Mouse (Mus musculus): ENCODE data around the gene Hist2h2ab. TPM values are rescaled to one million over a fixed set of nuclear protein-coding genes. Genes with fewer than 3 reads are reported as not detected.

The Hist2h2ab gene
- total RNA-seq (2014; rRNA removed) (8.9 TPM in 2 replicates), polyA plus RNA-seq (2012; rRNA removed) (0.81 TPM in 1 of 2 replicates, not detected in the other)

- peak within 1 kb of the TSS; percentile 85 for H3K4me3 ChIP-seq (ENCODE audit: insufficient read depth, low read depth, low read length)
- peaks cover 13% of the 10 kb centered on the region for H3K4me1 ChIP-seq (ENCODE audit: control insufficient read depth, insufficient read depth, low read length)
- no peaks in the 10 kb centered on the region for H3K27me3 ChIP-seq (ENCODE audit: control insufficient read depth, insufficient read depth, low read length)
- no peak for TF ChIP-seq CTCF (IDR thresholded peaks at IDR 0.05; ENCODE audit: low read depth, low read length)
- TF ChIP-seq POLR2A (IDR thresholded peaks at IDR 0.05; ENCODE audit: extremely low read depth, insufficient read depth, low read length): peak; percentile 53; the same call in 1 of the 2 replicates
- H3K9ac ChIP-seq (ENCODE audit: low read depth, low read length): peak within 1 kb of the TSS; percentile 94
- H3K27ac ChIP-seq (replicated peaks; ENCODE audit: insufficient read depth, low read depth, low read length): peak within 1 kb of the TSS; percentile 97
- DNase-seq (ENCODE audit: extremely low read depth, low read depth, low spot score): peak; percentile 94
- no peaks in the 10 kb centered on the region for H3K79me2 ChIP-seq (ENCODE audit: control insufficient read depth, insufficient read depth, low read length)
- WGBS: under 1% methylated on average over 37 of the region's 37 CpGs
- H3K36me3 ChIP-seq (ENCODE audit: control insufficient read depth, insufficient read depth, low read length): no peaks in the 10 kb centered on the region
These were observed at the start of gene Hist2h2ab, which contains the start of gene Bola1 for GRCm38 (mm10) chr3:96219661-96220130. Gene Hist2h2ab (plus strand): TSS chr3:96219865. Gene Bola1 (minus strand): TSS chr3:96219709.

GRCm38 (mm10) chr3:96170276-96170675 is 49.4 kb upstream of the Hist2h2ab start:
- Histone ChIP-seq H3K27ac (replicated peaks; ENCODE audit: insufficient read depth, low read depth, low read length) (no peak overlapping the region), H3K9ac (ENCODE audit: low read depth, low read length) (no peak overlapping the region), H3K27me3 (ENCODE audit: control insufficient read depth, insufficient read depth, low read length) (no peaks in the 10 kb centered on the region), H3K79me2 (ENCODE audit: control insufficient read depth, insufficient read depth, low read length) (peaks cover 9% of the 10 kb centered on the region; the same call in 1 of the 2 replicates), H3K4me1 (ENCODE audit: control insufficient read depth, insufficient read depth, low read length) (peaks cover 12% of the 10 kb centered on the region), H3K4me3 (ENCODE audit: insufficient read depth, low read depth, low read length) (no peak overlapping the region), H3K36me3 (ENCODE audit: control insufficient read depth, insufficient read depth, low read length) (peaks cover 5% of the 10 kb centered on the region; the same call in 1 of the 2 replicates)
- DNase-seq (ENCODE audit: extremely low read depth, low read depth, low spot score): no peak
- WGBS: 88% methylated on average over 4 of the region's 4 CpGs
- TF ChIP-seq POLR2A (IDR thresholded peaks at IDR 0.05; ENCODE audit: extremely low read depth, insufficient read depth, low read length) (no peak), CTCF (IDR thresholded peaks at IDR 0.05; ENCODE audit: low read depth, low read length) (no peak)

DNA sequence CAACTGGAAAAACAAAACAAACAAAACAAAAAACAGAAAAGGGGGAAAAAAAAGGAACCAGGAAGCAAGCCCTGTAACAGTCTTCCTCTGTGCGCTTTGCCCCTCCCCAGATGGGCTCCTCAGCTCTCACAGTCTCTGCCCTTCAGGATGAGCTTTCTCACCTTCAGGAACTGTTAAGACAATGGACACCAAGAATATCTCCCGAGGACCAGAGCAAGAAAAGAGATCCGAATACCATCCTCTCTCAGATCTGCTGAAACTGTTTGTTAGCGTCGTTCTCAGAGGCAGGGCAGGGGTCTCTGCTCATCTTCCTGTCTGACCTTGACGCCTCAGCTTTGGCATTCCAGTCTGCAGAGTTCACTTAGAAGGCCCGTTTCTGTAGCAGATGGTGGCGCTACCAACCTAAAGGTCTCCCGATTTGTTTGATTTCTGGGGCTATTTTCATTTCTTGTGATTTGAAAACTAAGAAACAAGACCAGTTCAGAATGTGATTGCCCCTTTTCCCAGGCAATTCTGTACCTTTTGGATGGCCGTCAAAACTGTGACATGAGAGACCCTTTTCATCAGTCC is 48.6 kb upstream of the Hist2h2ab start:
- DNase-seq (ENCODE audit: extremely low read depth, low read depth, low spot score): peak; percentile 9
- Histone ChIP-seq H3K27ac (replicated peaks; ENCODE audit: insufficient read depth, low read depth, low read length) (0 out of 2 replicates have a peak overlapping the region, but pooled peaks have one; percentile 1), H3K9ac (ENCODE audit: low read depth, low read length) (peak overlapping the region; percentile 29; the same call in 1 of the 2 replicates), H3K4me1 (ENCODE audit: control insufficient read depth, insufficient read depth, low read length) (peaks cover 12% of the 10 kb centered on the region), H3K27me3 (ENCODE audit: control insufficient read depth, insufficient read depth, low read length) (no peaks in the 10 kb centered on the region), H3K36me3 (ENCODE audit: control insufficient read depth, insufficient read depth, low read length) (peaks cover 7% of the 10 kb centered on the region), H3K4me3 (ENCODE audit: insufficient read depth, low read depth, low read length) (peak overlapping the region; percentile 87; the same call in 1 of the 2 replicates), H3K79me2 (ENCODE audit: control insufficient read depth, insufficient read depth, low read length) (peaks cover 9% of the 10 kb centered on the region; the same call in 1 of the 2 replicates)
- TF ChIP-seq POLR2A (IDR thresholded peaks at IDR 0.05; ENCODE audit: extremely low read depth, insufficient read depth, low read length) (no peak), CTCF (IDR thresholded peaks at IDR 0.05; ENCODE audit: low read depth, low read length) (no peak)
- 50% methylated on average over 10 of the region's 10 CpGs for WGBS

DNA sequence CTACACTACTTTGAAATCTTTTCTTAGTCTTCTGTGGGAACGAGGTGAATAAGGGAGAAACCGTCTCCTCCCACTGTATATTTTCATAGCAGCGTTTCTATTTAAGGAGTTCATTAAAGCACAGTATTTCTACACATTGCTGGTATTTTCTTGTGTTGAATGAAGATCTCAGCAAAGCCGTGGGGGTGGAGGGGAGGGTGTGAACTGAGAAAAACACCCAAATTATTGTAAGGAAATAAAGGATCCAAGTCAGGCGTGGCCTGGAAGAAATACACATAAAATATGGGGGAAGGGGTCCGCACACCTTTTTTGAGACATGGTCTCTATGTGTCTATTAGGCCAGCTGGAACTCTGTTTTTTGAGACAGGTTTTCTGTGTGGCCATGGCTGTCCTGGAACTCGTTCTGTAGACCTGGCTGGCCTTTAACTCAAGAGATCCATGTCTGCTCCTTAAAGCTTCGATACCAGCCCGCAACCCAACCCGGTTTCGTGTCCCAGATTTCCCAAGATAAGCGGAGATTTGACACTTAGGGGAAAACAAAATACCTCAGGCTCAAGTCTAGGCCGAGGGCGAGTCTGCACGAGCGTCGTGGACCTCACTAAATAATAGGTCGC is 48.0 kb upstream of the Hist2h2ab start:
- WGBS: 11% methylated on average over 18 of the region's 18 CpGs
- peak overlapping the region; percentile 98 for H3K27ac ChIP-seq (replicated peaks; ENCODE audit: insufficient read depth, low read depth, low read length)
- TF ChIP-seq POLR2A (IDR thresholded peaks at IDR 0.05; ENCODE audit: extremely low read depth, insufficient read depth, low read length) (no peak), CTCF (IDR thresholded peaks at IDR 0.05; ENCODE audit: low read depth, low read length) (no peak)
- H3K36me3 ChIP-seq (ENCODE audit: control insufficient read depth, insufficient read depth, low read length): peaks cover 11% of the 10 kb centered on the region
- H3K79me2 ChIP-seq (ENCODE audit: control insufficient read depth, insufficient read depth, low read length): peaks cover 9% of the 10 kb centered on the region; the same call in 1 of the 2 replicates
- peaks cover 12% of the 10 kb centered on the region for H3K4me1 ChIP-seq (ENCODE audit: control insufficient read depth, insufficient read depth, low read length)
- peak overlapping the region; percentile 92 for H3K9ac ChIP-seq (ENCODE audit: low read depth, low read length)
- H3K27me3 ChIP-seq (ENCODE audit: control insufficient read depth, insufficient read depth, low read length): no peaks in the 10 kb centered on the region
- no peak for DNase-seq (ENCODE audit: extremely low read depth, low read depth, low spot score)
- peak overlapping the region; percentile 87 for H3K4me3 ChIP-seq (ENCODE audit: insufficient read depth, low read depth, low read length)

DNA sequence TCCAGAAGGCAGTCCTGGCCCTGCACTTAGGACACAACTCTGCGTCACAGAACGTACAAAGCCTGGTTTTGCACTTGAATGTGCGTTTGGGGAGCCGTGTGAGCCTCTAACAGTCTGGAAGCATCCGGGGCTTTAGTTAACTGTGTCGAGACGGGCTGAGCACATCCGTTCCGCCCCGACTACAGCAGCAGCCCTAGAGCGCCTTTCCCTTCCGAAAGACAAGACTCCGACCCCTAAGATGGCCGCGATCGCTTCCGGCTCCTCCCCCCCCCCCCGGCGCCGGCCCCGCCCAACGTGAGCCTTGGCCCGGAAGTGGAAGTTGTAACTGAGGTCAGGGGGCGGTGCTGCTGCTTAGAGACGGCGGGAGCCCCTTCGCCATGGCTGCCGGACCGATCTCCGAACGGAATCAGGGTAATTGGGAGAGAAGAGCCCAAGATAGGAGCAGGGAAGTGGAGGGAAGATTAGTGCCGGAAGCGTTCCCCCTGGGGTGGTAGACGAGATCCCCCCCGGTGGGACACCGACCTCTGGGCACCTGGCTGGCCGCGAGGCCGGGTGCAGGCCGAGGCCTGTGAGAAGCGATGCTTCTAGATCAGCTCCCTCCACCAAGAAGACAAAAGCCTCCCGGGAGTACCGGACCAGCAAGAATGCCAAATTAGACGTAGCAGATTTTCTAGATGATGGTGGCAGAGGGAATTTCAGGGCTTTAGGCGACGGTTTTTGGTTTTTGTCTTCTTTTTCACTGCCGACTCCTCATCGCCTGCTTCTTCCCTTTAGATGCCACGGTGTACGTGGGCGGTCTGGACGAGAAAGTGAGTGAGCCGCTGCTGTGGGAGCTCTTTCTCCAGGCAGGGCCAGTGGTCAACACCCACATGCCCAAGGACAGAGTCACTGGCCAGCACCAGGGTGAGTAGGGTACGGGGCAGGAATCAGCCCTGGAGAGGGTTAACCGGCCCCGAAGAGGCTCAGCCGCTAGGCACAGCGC is 47.2 kb upstream of the Hist2h2ab start, which contains the start of gene Sf3b4:
Gene Sf3b4, plus strand, starts transcription at position 136 of the 982 bp plus-strand sequence.
- peak within 1 kb of the TSS; percentile 98 for H3K27ac ChIP-seq (replicated peaks; ENCODE audit: insufficient read depth, low read depth, low read length)
- peak within 1 kb of the TSS; percentile 87 for H3K4me3 ChIP-seq (ENCODE audit: insufficient read depth, low read depth, low read length)
- no peaks in the 10 kb centered on the region for H3K27me3 ChIP-seq (ENCODE audit: control insufficient read depth, insufficient read depth, low read length)
- peak within 1 kb of the TSS; percentile 92 for H3K9ac ChIP-seq (ENCODE audit: low read depth, low read length)
- peaks cover 9% of the 10 kb centered on the region; the same call in 1 of the 2 replicates for H3K79me2 ChIP-seq (ENCODE audit: control insufficient read depth, insufficient read depth, low read length)
- peak; percentile 90 for TF ChIP-seq POLR2A (IDR thresholded peaks at IDR 0.05; ENCODE audit: extremely low read depth, insufficient read depth, low read length)
- TF ChIP-seq CTCF (IDR thresholded peaks at IDR 0.05; ENCODE audit: low read depth, low read length): no peak
- peaks cover 13% of the 10 kb centered on the region for H3K36me3 ChIP-seq (ENCODE audit: control insufficient read depth, insufficient read depth, low read length)
- DNase-seq (ENCODE audit: extremely low read depth, low read depth, low spot score): peak; percentile 74
- peaks cover 12% of the 10 kb centered on the region for H3K4me1 ChIP-seq (ENCODE audit: control insufficient read depth, insufficient read depth, low read length)
- WGBS: under 1% methylated on average over 58 of the region's 58 CpGs

Data from liver, adult 2 months (tissue).